Mouse (Mus musculus) limb, embryonic 15.5 days (tissue): Measurements from ENCODE around the gene Stmn3. TPM values are rescaled to one million over a fixed set of nuclear protein-coding genes. Genes with fewer than 3 reads are reported as not detected.

Experiments used
- ATAC-seq: fragments of 200-750 bp; cut with Nextera tagmentation; 2 replicates; pipeline ENCODE4 v1.8.0; 2017; ENCODE audit warnings: low read depth, moderate TSS enrichment; ENCODE audit not compliant: insufficient number of reproducible peaks, low FRiP score, low TSS enrichment
- H3K27ac ChIP-seq: fragments of 300-500 bp; sonication (generic); 2 replicates; pipeline ENCODE4 v1.5.1; 2015; ENCODE audit warnings: moderate library complexity, mild to moderate bottlenecking, inconsistent platforms
- H3K27me3 ChIP-seq: fragments of 300-500 bp; sonication (generic); 2 replicates; pipeline ENCODE4 v1.6.1; 2015; ENCODE audit warnings: inconsistent platforms
- H3K36me3 ChIP-seq: fragments of 300-500 bp; sonication (generic); 2 replicates; pipeline ENCODE4 v1.6.1; 2015; ENCODE audit warnings: inconsistent platforms
- H3K4me1 ChIP-seq: fragments of 300-500 bp; sonication (generic); 2 replicates; pipeline ENCODE4 v1.6.1; 2015; ENCODE audit warnings: inconsistent platforms
- H3K4me2 ChIP-seq: fragments of 300-500 bp; sonication (generic); 2 replicates; pipeline ENCODE4 v1.6.1; 2015; ENCODE audit warnings: mild to moderate bottlenecking, inconsistent platforms
- H3K4me3 ChIP-seq: fragments of 300-500 bp; sonication (generic); 2 replicates; pipeline ENCODE4 v1.5.1; 2015; ENCODE audit warnings: mild to moderate bottlenecking, inconsistent platforms
- H3K9ac ChIP-seq: fragments of 300-500 bp; sonication (generic); 2 replicates; pipeline ENCODE4 v1.6.1; 2015; ENCODE audit warnings: inconsistent platforms
- H3K9me3 ChIP-seq: fragments of 300-500 bp; sonication (generic); 2 replicates; pipeline ENCODE4 v1.6.1; 2016; ENCODE audit warnings: inconsistent platforms
- WGBS: fragments of 180-500 bp; shearing (Covaris S2); methylation state at CpG from one replicate; pipeline ENCODE4 v1.1.7; 2015; 5-methylcytosine and 5-hydroxymethylcytosine counted together
- polyA plus RNA-seq: library from polyadenylated mRNA; unstranded; fragments of >200 nt; fragmentation: Nextera tagmentation; extraction: Ambion mirVana; gene quantifications from 2 replicates; pipeline ENCODE4 v1.2.1, GENCODE M21; 2015

Gene Stmn3
- polyA plus RNA-seq, 1 experiment from 2014 or later: 2.5 TPM

DNA sequence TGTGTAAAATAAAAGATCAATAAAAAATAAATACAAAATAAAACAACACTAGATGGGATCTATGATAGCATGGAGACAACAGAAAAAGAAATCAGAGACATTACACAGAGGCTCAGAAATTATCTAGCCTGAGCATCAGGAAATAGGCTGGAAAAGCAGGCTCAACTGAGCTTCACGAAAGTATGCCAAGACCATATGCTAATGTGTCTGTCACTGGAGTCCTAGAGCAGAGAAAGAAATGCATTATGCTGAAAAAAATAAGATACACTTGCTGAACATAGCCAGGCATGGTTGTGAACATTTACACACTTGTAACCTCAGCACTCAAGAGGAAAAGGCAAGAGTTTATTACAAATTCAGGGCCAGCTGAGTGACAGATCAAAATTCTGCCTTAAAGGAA lies 34.3 kb downstream of the Stmn3 start:
- Histone ChIP-seq H3K4me1 (no peaks in the 10 kb centered on the region), H3K4me3 (no peak overlapping the region), H3K36me3 (peaks cover 53% of the 10 kb centered on the region), H3K9me3 (no peaks in the 10 kb centered on the region), H3K27ac (no peak overlapping the region), H3K27me3 (no peaks in the 10 kb centered on the region), H3K9ac (no peak overlapping the region), H3K4me2 (no peak overlapping the region)
- WGBS: 68% methylated on average over 1 of the region's 1 CpGs
- no peak for ATAC-seq

- Histone ChIP-seq H3K36me3 (peaks cover 58% of the 10 kb centered on the region), H3K4me1 (no peaks in the 10 kb centered on the region), H3K9me3 (no peaks in the 10 kb centered on the region), H3K27me3 (no peaks in the 10 kb centered on the region), H3K9ac (no peak overlapping the region), H3K27ac (no peak overlapping the region), H3K4me2 (no peak overlapping the region), H3K4me3 (no peak overlapping the region)
- no peak for ATAC-seq
- 82% methylated on average over 3 of the region's 3 CpGs for WGBS
These were observed 36.4 kb downstream of the Stmn3 start for GRCm38 (mm10) chr2:181277866-181278265.

- Histone ChIP-seq H3K27me3 (no peaks in the 10 kb centered on the region), H3K36me3 (peaks cover 56% of the 10 kb centered on the region), H3K27ac (no peak overlapping the region), H3K9ac (no peak overlapping the region), H3K4me3 (no peak overlapping the region), H3K9me3 (no peaks in the 10 kb centered on the region), H3K4me1 (no peaks in the 10 kb centered on the region), H3K4me2 (no peak overlapping the region)
- WGBS: 75% methylated on average over 1 of the region's 1 CpGs
- no peak for ATAC-seq
These were observed 37.5 kb downstream of the Stmn3 start for GRCm38 (mm10) chr2:181276766-181277165.

DNA sequence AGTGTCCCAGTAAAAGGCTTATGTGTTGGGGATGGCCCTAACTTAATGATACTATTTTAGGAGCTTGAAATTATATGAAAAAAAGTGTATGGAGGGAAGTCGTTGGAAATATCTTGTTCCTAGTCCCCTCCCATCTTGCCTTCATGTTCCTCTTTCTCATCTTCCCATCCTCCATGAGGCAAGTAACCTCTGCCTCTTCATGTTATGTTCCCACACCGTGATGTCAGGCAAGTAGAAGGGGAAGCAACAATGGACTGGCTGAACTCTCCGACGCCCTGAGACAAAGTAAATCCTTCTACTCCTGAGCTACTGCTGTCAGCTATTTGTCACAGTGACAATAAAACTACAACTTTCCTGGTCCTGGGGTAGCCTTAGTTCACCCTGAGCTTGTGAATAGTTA lies 39.7 kb downstream of the Stmn3 start:
- H3K4me2 ChIP-seq: no peak overlapping the region
- WGBS: 83% methylated on average over 4 of the region's 4 CpGs
- ATAC-seq: no peak
- no peak overlapping the region for H3K27ac ChIP-seq
- peaks cover 66% of the 10 kb centered on the region for H3K36me3 ChIP-seq
- no peak overlapping the region for H3K4me3 ChIP-seq
- H3K9ac ChIP-seq: no peak overlapping the region
- no peaks in the 10 kb centered on the region for H3K9me3 ChIP-seq
- H3K4me1 ChIP-seq: no peaks in the 10 kb centered on the region
- H3K27me3 ChIP-seq: no peaks in the 10 kb centered on the region

DNA sequence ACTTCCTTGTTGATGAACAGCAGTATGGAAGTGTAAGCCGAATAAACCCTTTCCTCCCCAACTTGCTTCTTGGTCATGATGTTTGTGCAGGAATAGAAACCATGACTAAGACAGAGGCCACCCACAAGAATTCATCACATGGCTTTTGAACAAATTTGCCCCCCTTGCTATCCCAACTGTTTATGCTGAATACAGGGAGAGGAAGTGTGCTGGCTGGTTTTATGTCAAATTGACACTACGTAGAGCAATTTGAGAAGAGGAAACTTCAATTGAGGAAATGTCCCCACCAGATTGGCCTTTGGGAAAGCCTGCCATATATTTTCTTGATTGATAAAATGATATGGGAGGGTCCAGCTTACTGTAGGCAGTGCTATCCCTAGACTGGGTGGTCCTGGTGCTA lies 40.5 kb downstream of the Stmn3 start:
- ATAC-seq: no peak
- peaks cover 60% of the 10 kb centered on the region for H3K36me3 ChIP-seq

GRCm38 (mm10) chr2:181272092-181272491 lies 42.2 kb downstream of the Stmn3 start:
- 94% methylated on average over 2 of the region's 2 CpGs for WGBS
- Histone ChIP-seq H3K27me3 (no peaks in the 10 kb centered on the region), H3K4me1 (no peaks in the 10 kb centered on the region), H3K9ac (no peak overlapping the region), H3K4me3 (no peak overlapping the region), H3K27ac (no peak overlapping the region), H3K4me2 (no peak overlapping the region), H3K9me3 (no peaks in the 10 kb centered on the region), H3K36me3 (peaks cover 52% of the 10 kb centered on the region)
- no peak for ATAC-seq

More for the DNA sequence above, 40.5 kb downstream of the Stmn3 start:
- Histone ChIP-seq H3K4me3 (no peak overlapping the region), H3K9ac (no peak overlapping the region), H3K27me3 (no peaks in the 10 kb centered on the region), H3K27ac (no peak overlapping the region), H3K9me3 (no peaks in the 10 kb centered on the region), H3K4me1 (no peaks in the 10 kb centered on the region), H3K4me2 (no peak overlapping the region)
- 97% methylated on average over 2 of the region's 2 CpGs for WGBS

DNA sequence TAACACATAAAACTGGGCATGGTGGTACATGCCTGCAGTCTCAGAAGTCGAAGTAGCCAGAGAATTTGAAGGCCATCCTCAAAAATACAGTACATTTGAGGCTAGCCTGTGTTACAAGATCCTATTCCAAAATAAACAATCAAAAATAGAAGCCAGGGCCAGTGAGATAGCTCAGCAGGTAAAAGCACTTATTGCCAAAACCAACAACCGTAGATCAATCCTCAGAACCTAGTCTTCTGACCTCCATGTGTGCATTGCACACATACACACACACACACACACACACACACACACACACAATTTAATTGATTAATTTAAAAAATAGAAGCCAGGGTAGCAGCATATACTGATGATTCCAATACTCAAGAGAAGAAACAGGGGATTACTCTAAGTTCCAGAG lies 47.5 kb downstream of the Stmn3 start:
- no peak for ATAC-seq
- no peak overlapping the region for H3K4me2 ChIP-seq
- no peak overlapping the region for H3K27ac ChIP-seq
- H3K27me3 ChIP-seq: no peaks in the 10 kb centered on the region
- no peaks in the 10 kb centered on the region for H3K4me1 ChIP-seq
- 96% methylated on average over 2 of the region's 2 CpGs for WGBS
- peaks cover 62% of the 10 kb centered on the region for H3K36me3 ChIP-seq
- no peak overlapping the region for H3K4me3 ChIP-seq
- no peak overlapping the region for H3K9ac ChIP-seq
- no peaks in the 10 kb centered on the region for H3K9me3 ChIP-seq

Other genes starting within 250 kb of the Stmn3 start
- gene Kcnq2, start 179.2 kb downstream of the Stmn3 start, polyA plus RNA-seq: 0.15 TPM in 1 of 2 replicates, not detected in the other
- not detected in 2 replicates for gene Eef1a2, start 157.5 kb downstream of the Stmn3 start, polyA plus RNA-seq
- gene Ppdpf, start 127.3 kb downstream of the Stmn3 start, polyA plus RNA-seq: 230 and 254 TPM in 2 replicates
- gene Ptk6, start 111.7 kb downstream of the Stmn3 start, polyA plus RNA-seq: 2.1 and 2.2 TPM in 2 replicates
- gene Srms, start 101.3 kb downstream of the Stmn3 start, polyA plus RNA-seq: 0.26 and 0.41 TPM in 2 replicates
- gene Fndc11, start 94.5 kb downstream of the Stmn3 start, polyA plus RNA-seq: 0.14 and 0.25 TPM in 2 replicates
- 1.3 and 1.4 TPM in 2 replicates for gene Helz2, start 72.5 kb downstream of the Stmn3 start, polyA plus RNA-seq
- gene Gmeb2, start 26.5 kb downstream of the Stmn3 start, polyA plus RNA-seq: 14.1 and 15.1 TPM in 2 replicates
- 35.8 and 36.3 TPM in 2 replicates for gene Rtel1, start 5.2 kb upstream of the Stmn3 start, polyA plus RNA-seq
- 40.4 and 42.1 TPM in 2 replicates for gene Zgpat, start 50.4 kb upstream of the Stmn3 start, polyA plus RNA-seq
- gene Arfrp1, start 50.9 kb upstream of the Stmn3 start, polyA plus RNA-seq: 59.0 and 64.8 TPM in 2 replicates
- gene Lime1, start 65.6 kb upstream of the Stmn3 start, polyA plus RNA-seq: 22.7 and 23.7 TPM in 2 replicates
- 4.2 and 4.8 TPM in 2 replicates for gene Zbtb46, start 144.9 kb upstream of the Stmn3 start, polyA plus RNA-seq
- gene Abhd16b, start 178.7 kb upstream of the Stmn3 start, polyA plus RNA-seq: 0.12 and 0.13 TPM in 2 replicates
- gene Tpd52l2, start 182.6 kb upstream of the Stmn3 start, polyA plus RNA-seq: 155 and 159 TPM in 2 replicates
- 89.3 and 89.5 TPM in 2 replicates for gene Dnajc5, start 206.0 kb upstream of the Stmn3 start, polyA plus RNA-seq